Mouse (Mus musculus) midbrain, embryonic 15.5 days (tissue): ENCODE results near the gene 9930021J03Rik. TPM values are rescaled to one million over a fixed set of nuclear protein-coding genes. Genes with fewer than 3 reads are reported as not detected.

ENCODE experiments used
- ATAC-seq: fragments of 200-750 bp; cut with Nextera tagmentation; replicated peaks from 2 replicates; pipeline ENCODE4 v1.8.0; 2017; ENCODE audit warnings: moderate TSS enrichment
- H3K27ac ChIP-seq: fragments of 300-500 bp; sonication (generic); 2 replicates; pipeline ENCODE4 v1.5.1; 2015; ENCODE audit warnings: mild to moderate bottlenecking, inconsistent platforms
- H3K27me3 ChIP-seq: fragments of 300-500 bp; sonication (generic); replicated peaks from 2 replicates; pipeline ENCODE4 v1.6.1; 2015; ENCODE audit warnings: inconsistent platforms
- H3K36me3 ChIP-seq: fragments of 300-500 bp; sonication (generic); replicated peaks from 2 replicates; pipeline ENCODE4 v1.6.1; 2015; ENCODE audit warnings: inconsistent platforms
- H3K4me1 ChIP-seq: fragments of 300-500 bp; sonication (generic); 2 replicates; pipeline ENCODE4 v1.6.1; 2015; ENCODE audit warnings: inconsistent platforms
- H3K4me2 ChIP-seq: fragments of 300-500 bp; sonication (generic); 2 replicates; pipeline ENCODE4 v1.6.1; 2015; ENCODE audit warnings: inconsistent platforms, mild to moderate bottlenecking, moderate library complexity
- H3K4me3 ChIP-seq: fragments of 300-500 bp; sonication (generic); 2 replicates; pipeline ENCODE4 v1.5.1; 2015; ENCODE audit warnings: mild to moderate bottlenecking, inconsistent platforms
- H3K9ac ChIP-seq: fragments of 300-500 bp; sonication (generic); 2 replicates; pipeline ENCODE4 v1.6.1; 2015; ENCODE audit warnings: mild to moderate bottlenecking, inconsistent platforms
- H3K9me3 ChIP-seq: fragments of 300-500 bp; sonication (generic); 2 replicates; pipeline ENCODE4 v1.6.1; 2016; ENCODE audit warnings: inconsistent platforms
- WGBS: fragments of 180-500 bp; shearing (Covaris S2); methylation state at CpG from one replicate; pipeline ENCODE4 v1.1.7; 2015; ENCODE audit warnings: mixed read lengths; 5-methylcytosine and 5-hydroxymethylcytosine counted together
- polyA plus RNA-seq: library from polyadenylated mRNA; unstranded; fragments of >200 nt; fragmentation: Nextera tagmentation; extraction: Ambion mirVana; gene quantifications from 2 replicates; pipeline ENCODE4 v1.2.1, GENCODE M21; 2015

Gene 9930021J03Rik
- polyA plus RNA-seq, 1 experiment from 2014 or later, result 7.5 TPM

DNA sequence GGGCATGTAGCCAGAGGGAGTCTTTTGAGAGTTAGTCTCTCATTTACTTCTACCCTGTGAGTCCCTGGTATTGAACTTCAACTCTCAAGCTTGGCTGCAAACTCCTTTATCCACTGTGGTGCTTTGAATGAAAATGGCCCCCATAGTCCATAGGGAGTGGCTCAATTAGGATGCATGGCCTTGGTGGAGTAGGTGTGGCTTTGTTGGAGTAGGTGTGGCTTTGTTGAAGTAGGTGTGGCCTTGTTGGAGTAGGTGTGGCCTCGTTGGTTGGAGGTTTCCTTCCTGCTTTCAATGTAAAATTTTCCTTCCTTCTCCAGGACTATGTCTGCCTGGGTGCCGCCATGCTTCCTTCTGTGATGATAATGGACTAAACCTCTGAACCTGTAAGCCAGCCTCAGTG, 25.1 kb upstream of the 9930021J03Rik start:
- H3K4me3 ChIP-seq, result no peak overlapping the region
- H3K9me3 ChIP-seq, result no peaks in the 10 kb centered on the region
- no peaks in the 10 kb centered on the region for H3K36me3 ChIP-seq
- no peak overlapping the region for H3K9ac ChIP-seq
- no peak for ATAC-seq
- H3K4me1 ChIP-seq, result no peaks in the 10 kb centered on the region
- H3K27me3 ChIP-seq, result no peaks in the 10 kb centered on the region
- WGBS, result 73% methylated on average over 2 of the region's 2 CpGs
- H3K4me2 ChIP-seq, result no peak overlapping the region
- H3K27ac ChIP-seq, result no peak overlapping the region

DNA sequence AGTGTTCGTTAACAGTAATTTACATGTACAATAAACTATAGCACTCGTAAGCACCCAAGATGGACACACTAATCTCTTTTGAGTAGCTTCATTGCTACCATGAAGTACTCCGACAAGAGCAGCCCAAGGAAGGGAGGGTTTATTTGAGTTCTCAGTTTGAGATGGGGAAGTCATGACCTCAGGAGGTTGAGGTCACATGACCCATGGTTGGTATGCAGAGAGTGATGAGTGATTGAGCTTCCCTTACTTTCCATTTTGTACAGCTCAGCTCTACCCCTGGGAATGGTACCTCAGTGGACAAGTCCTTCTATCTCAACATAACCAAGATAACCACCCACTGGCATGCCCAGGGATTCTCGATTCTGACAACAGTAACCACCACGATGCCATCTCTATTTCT, 22.8 kb upstream of the 9930021J03Rik start:
- Histone ChIP-seq H3K9ac (no peak overlapping the region), H3K4me1 (no peaks in the 10 kb centered on the region), H3K4me3 (no peak overlapping the region), H3K27me3 (no peaks in the 10 kb centered on the region), H3K4me2 (no peak overlapping the region), H3K9me3 (no peaks in the 10 kb centered on the region), H3K27ac (no peak overlapping the region), H3K36me3 (no peaks in the 10 kb centered on the region)
- WGBS, result 87% methylated on average over 5 of the region's 5 CpGs
- ATAC-seq, result no peak

DNA sequence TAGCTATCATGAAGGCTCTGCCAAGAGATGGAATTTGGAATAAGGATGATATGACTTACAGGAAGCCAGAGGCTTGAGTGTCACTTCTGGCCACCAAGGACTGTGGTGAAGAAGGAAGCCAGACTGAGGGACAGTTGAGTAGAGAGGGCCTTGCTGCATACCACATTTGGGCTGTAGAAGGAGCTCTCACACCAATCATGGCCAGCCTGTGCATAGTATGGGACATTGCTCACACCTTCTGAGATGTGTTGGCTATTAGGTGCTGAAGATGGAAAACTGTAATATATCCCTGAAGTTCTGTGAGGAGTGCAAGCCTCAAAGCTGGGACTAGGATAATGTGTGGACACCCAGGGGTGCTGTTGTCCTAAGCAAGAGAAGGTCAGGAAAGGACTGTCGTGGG, 20.9 kb upstream of the 9930021J03Rik start:
- WGBS, result 85% methylated on average over 1 of the region's 1 CpGs
- Histone ChIP-seq H3K4me1 (no peaks in the 10 kb centered on the region), H3K9ac (no peak overlapping the region), H3K36me3 (no peaks in the 10 kb centered on the region), H3K27ac (no peak overlapping the region), H3K4me3 (no peak overlapping the region), H3K4me2 (no peak overlapping the region), H3K9me3 (no peaks in the 10 kb centered on the region), H3K27me3 (no peaks in the 10 kb centered on the region)
- ATAC-seq, result peak; percentile 89

DNA sequence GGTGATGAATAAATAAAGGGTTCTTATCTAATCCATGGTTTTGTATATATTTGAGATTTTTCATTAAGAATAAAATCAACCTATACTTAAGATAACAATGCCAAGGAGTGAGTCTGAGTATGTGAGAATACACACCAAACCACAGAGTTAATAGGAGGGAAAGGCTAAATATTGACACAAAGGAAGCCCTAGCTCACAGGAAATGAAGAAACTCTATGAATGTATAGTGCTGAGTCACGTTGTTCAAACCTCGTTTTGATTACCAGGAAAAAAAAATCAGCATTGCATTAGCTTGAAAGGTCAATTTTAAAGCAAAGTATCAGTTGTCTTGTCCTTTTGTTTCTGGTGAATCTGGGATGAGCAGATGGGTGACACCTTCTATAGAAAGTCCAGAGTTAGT, 19.2 kb upstream of the 9930021J03Rik start:
- no peaks in the 10 kb centered on the region for H3K9me3 ChIP-seq
- ATAC-seq, result no peak
- 63% methylated on average over 2 of the region's 2 CpGs for WGBS

DNA sequence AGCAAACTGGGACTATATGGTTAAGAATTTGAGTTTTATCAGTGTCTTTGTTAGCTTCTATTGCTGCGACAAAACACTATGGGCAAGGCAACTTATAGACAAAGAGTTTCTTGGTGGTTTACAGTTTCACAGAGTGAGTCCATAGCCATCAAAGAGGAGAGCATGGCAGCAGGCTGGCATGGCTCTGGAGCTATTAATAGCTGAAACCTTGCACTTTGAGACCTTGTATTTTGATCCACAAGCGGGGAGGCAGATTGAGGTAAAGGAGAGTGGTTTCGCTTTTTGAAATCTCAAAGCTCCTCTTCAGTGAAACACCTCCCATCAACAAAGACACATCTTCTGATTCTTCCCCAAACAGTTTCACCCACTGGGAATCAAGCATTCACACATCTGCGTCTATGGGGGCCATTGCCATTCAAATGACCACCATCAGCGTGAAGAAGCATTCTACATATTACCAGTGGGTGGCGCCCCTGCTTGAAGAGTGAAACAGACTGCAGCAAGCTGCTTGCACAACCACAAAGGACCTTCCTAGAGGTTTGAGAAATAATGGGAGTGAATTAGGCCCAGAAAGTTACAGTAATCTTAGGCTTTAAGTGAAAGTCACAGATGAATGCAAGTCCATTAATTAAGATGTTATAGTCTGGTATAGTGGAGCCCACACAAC, 18.4 kb upstream of the 9930021J03Rik start:
- 47% methylated on average over 6 of the region's 6 CpGs for WGBS
- Histone ChIP-seq H3K9ac (no peak overlapping the region), H3K36me3 (no peaks in the 10 kb centered on the region), H3K9me3 (no peaks in the 10 kb centered on the region), H3K4me3 (no peak overlapping the region), H3K27me3 (no peaks in the 10 kb centered on the region), H3K4me2 (no peak overlapping the region), H3K27ac (no peak overlapping the region), H3K4me1 (no peaks in the 10 kb centered on the region)
- ATAC-seq, result no peak

More for the DNA sequence above, 19.2 kb upstream of the 9930021J03Rik start:
- no peaks in the 10 kb centered on the region for H3K36me3 ChIP-seq
- H3K27ac ChIP-seq, result no peak overlapping the region
- no peak overlapping the region for H3K9ac ChIP-seq
- H3K4me2 ChIP-seq, result no peak overlapping the region
- H3K4me3 ChIP-seq, result no peak overlapping the region
- H3K4me1 ChIP-seq, result no peaks in the 10 kb centered on the region
- H3K27me3 ChIP-seq, result no peaks in the 10 kb centered on the region

DNA sequence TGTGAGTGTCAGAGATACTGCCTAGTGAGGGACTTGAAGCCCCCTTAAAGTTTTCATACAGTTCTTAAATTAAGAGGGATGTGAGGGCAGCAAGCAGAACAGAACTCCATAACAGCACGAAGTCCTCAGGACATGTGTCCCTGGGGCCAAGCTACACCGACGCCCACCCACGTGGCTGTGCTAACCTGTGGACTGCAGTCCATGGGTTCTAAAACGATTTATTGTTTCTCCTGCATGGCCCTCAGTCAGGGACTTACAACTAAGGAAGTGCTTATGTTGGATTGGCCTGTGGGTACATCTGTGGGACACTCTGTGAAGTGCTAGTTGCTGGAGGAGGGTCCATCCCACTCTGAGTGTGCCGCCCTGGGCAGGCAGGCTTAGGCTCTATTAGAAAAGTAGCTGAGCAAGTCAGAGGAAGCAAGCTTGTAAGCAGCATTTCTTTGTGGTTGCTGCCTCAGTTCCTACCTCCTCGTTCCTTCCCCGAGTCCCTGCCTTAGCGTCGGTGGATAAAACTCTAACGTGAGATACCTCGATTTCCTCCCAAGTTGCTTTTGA, 17.7 kb upstream of the 9930021J03Rik start:
- 70% methylated on average over 12 of the region's 12 CpGs for WGBS
- ATAC-seq, result no peak
- H3K4me1 ChIP-seq, result no peaks in the 10 kb centered on the region
- H3K4me2 ChIP-seq, result no peak overlapping the region
- H3K9me3 ChIP-seq, result no peaks in the 10 kb centered on the region
- H3K27ac ChIP-seq, result no peak overlapping the region
- no peaks in the 10 kb centered on the region for H3K27me3 ChIP-seq
- H3K36me3 ChIP-seq, result no peaks in the 10 kb centered on the region
- H3K4me3 ChIP-seq, result no peak overlapping the region
- no peak overlapping the region for H3K9ac ChIP-seq

DNA sequence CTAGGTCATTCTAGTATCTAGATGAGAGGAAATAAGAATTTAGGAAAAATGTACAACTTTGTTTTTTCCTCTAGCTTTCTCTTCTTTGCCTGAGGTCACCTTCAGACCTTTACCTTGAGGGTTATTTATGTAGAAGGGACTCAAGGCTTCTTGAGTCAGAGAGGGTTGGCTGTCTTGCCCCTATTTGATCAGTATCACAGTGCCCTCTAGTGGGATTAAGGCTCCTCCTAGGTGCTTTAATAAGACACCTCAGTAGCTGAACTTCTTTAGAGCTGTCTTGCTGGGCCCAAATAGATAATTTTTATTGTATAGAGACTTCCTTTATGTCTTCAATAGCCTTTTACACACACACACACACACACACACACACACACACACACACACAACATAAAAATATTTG, 15.2 kb upstream of the 9930021J03Rik start:
- no peak overlapping the region for H3K27ac ChIP-seq
- no peaks in the 10 kb centered on the region for H3K4me1 ChIP-seq
- H3K9me3 ChIP-seq, result no peaks in the 10 kb centered on the region
- no peaks in the 10 kb centered on the region for H3K36me3 ChIP-seq
- no peaks in the 10 kb centered on the region for H3K27me3 ChIP-seq
- ATAC-seq, result no peak
- H3K4me2 ChIP-seq, result no peak overlapping the region
- no peak overlapping the region for H3K9ac ChIP-seq
- H3K4me3 ChIP-seq, result no peak overlapping the region

DNA sequence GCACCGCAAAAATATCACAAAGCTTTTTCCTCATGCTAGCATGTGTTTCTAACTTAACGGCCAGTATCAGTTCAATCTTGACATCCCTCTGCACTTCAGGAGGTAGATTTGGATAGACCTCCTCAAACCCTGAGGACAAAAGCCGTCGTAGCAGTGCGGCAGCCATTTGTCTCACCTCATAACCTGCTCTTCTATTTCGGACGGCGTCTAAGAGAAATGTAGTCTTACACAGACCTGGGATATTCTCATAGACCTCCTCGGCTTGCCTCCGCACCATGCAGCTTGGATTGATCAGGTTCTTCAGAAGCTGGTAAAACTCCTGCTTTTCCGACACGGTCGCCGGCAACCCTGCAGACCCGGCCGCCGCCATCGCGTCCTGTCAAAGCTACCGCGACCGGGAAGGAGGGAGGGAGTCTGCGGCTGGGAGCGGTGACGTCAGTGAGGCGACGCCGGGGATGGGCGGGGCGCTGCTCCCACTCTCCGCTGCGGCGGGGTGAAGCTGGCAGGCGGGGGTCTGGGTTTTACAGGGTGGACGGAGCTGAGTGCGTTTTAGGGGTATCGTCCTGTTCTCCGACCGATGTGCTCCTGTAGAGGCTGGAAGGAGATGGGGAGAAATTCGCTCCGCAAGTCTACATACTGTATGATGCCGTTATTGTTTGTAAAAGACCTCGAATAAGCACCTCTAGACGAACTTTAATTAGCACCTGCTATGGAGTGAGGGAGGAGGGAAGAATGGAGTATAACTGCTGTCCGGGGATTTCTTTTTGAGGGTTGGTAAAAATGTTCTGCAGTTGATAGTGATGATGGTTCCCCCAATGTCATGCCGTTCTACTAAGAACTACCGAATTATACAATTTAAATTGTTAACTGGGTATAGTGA, 7.0 kb upstream of the 9930021J03Rik start, which contains the start of gene Ranbp6:
Gene Ranbp6 (minus strand): TSS at position 394 of the 880 bp plus-strand sequence.
- ATAC-seq, result peak; percentile 97
- Histone ChIP-seq H3K27me3 (no peaks in the 10 kb centered on the region), H3K4me3 (peak within 1 kb of the TSS; percentile 86), H3K4me2 (peak within 1 kb of the TSS; percentile 85), H3K4me1 (peaks cover 40% of the 10 kb centered on the region), H3K27ac (peak within 1 kb of the TSS; percentile 78), H3K36me3 (peaks cover 18% of the 10 kb centered on the region), H3K9ac (peak within 1 kb of the TSS; percentile 80), H3K9me3 (no peaks in the 10 kb centered on the region)
- under 1% methylated on average over 47 of the region's 47 CpGs for WGBS

DNA sequence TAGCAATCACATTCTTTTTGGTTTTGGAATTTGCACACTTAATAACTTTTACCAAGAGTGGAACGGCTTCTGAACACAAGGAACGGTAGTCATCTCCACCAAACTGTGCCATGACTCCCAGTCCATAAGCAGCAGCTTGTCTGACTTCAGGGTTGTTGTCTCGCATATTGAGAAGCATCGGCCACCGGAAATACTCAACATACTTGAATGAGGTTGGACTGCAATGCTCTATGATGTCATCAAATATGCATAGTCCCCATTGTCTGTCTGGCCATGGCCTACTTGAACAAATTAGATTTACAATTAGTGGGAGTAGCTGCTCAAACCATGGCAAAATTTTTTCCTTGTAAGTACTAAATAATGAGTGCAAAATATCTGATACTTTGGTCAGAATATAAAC, 4.2 kb upstream of the 9930021J03Rik start:
- no peak overlapping the region for H3K4me3 ChIP-seq
- no peak overlapping the region for H3K9ac ChIP-seq
- peaks cover 43% of the 10 kb centered on the region for H3K4me1 ChIP-seq
- H3K27ac ChIP-seq, result no peak overlapping the region
- no peaks in the 10 kb centered on the region for H3K9me3 ChIP-seq
- ATAC-seq, result no peak
- peaks cover 18% of the 10 kb centered on the region for H3K36me3 ChIP-seq
- no peak overlapping the region for H3K4me2 ChIP-seq
- WGBS, result 92% methylated on average over 5 of the region's 5 CpGs
- no peaks in the 10 kb centered on the region for H3K27me3 ChIP-seq

DNA sequence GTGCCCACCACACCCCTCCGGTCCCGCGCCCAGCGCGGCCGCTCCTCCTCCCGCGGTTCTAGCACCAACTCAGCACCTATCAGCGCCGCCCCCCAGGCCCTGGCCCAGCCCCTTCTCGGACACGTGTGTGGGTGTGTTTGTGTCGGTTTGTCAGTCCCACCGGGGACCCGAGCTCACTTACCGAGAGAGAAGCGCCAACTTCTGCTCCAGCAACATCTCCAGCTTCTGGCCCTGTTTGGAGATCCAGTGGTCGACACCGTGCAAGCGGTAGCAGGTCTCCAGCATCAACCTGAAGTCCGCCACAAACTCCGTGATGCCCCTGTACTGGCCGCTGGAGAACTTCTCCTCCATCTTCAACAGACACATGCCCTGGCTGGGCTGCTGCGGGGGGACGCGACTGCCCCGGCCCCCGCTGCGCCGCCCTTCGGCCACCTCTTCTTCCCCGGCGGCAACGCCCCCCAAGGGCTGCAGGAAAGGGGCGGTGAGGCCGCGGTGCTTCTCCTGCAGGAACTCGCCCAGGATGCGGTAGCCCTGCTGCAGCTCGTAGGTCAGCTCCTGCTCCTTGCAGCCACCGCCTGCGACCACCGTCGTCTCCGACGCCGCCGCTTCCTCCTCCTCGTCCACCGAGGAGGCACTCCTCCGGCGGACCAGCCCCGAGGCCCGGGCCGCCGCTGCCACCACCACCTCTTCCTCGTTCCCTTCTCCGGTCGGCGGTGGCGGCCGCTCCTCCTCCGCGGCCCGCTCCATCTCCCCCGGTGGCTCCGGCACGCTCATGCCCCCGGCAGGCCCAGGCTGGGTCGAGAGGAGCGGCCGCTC, 480 bp downstream of the 9930021J03Rik start:
- WGBS, result under 1% methylated on average over 71 of the region's 72 CpGs

DNA sequence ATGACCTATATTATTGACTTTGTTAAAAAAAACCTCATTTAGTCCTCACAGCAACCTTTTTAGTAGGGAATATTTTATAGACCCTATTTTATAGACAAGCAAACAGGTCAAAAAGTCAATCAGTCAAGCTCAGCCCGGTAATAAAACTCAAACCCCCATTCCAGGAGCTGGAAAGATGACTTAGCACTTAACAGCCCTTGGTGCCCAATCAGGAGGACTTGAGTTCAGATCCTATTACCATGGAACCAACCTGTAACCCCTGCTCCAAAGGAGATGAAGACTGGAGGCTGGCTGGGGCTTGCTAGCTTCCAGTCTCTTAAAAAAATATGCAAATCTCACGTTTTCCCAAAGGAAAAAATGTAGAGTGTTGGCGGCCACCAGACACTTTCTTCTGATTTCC, 1.8 kb downstream of the 9930021J03Rik start:
- H3K27me3 ChIP-seq, result no peaks in the 10 kb centered on the region
- H3K4me2 ChIP-seq, result peak overlapping the region; percentile 96
- H3K4me3 ChIP-seq, result peak overlapping the region; percentile 28
- peaks cover under 1% of the 10 kb centered on the region; the same call in 1 of the 2 replicates for H3K36me3 ChIP-seq
- H3K4me1 ChIP-seq, result peaks cover 28% of the 10 kb centered on the region
- no peak overlapping the region for H3K27ac ChIP-seq
- H3K9me3 ChIP-seq, result no peaks in the 10 kb centered on the region
- no peak for ATAC-seq
- 42% methylated on average over 3 of the region's 3 CpGs for WGBS
- no peak overlapping the region for H3K9ac ChIP-seq

More for the DNA sequence above, 480 bp downstream of the 9930021J03Rik start:
- H3K27ac ChIP-seq, result peak overlapping the region; percentile 96
- peak overlapping the region; percentile 82 for H3K9ac ChIP-seq
- H3K36me3 ChIP-seq, result peaks cover 13% of the 10 kb centered on the region
- H3K4me1 ChIP-seq, result peaks cover 42% of the 10 kb centered on the region
- ATAC-seq, result peak; percentile 48
- peak overlapping the region; percentile 96 for H3K4me2 ChIP-seq
- no peaks in the 10 kb centered on the region for H3K9me3 ChIP-seq
- peak overlapping the region; percentile 95 for H3K4me3 ChIP-seq
- no peaks in the 10 kb centered on the region for H3K27me3 ChIP-seq

DNA sequence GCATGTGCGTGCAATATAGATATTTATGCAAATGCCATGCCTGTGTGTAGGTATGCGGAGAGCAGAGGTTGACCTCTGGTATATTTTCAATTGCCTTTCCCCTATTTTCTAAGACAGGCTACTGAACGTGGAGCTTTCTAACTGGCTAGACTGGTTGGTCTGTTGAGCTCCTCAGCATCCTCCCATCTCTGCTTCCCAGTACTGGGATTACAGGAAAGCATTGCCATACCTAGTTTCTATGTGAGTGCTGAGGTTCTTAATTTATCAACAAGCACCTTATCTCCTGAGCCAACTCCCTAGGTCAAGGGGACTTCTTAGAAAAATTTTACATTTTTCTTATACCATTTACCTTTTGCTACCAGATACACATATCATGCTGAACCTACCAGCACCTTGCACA, 8.4 kb downstream of the 9930021J03Rik start:
- Histone ChIP-seq H3K4me2 (no peak overlapping the region), H3K27me3 (no peaks in the 10 kb centered on the region), H3K4me3 (no peak overlapping the region), H3K9me3 (no peaks in the 10 kb centered on the region), H3K27ac (no peak overlapping the region), H3K4me1 (peaks cover 7% of the 10 kb centered on the region), H3K9ac (no peak overlapping the region), H3K36me3 (no peaks in the 10 kb centered on the region)
- 79% methylated on average over 3 of the region's 3 CpGs for WGBS
- no peak for ATAC-seq
